Mouse (Mus musculus) liver, embryonic 14.5 days (tissue): Measurements from ENCODE around the gene Flot1. TPM values are rescaled to one million over a fixed set of nuclear protein-coding genes. Genes with fewer than 3 reads are reported as not detected.

ENCODE experiments used
- ATAC-seq: fragments of 200-750 bp; cut with Nextera tagmentation; 2 replicates; pipeline ENCODE4 v1.8.0; 2017; ENCODE audit warnings: moderate number of reproducible peaks, mild to moderate bottlenecking, moderate library complexity; ENCODE audit not compliant: insufficient read depth
- DNase-seq, 3 experiments: peaks; one replicate each; pipeline ENCODE4 v3.0.0-alpha.2; 2012 to 2013; ENCODE audit warnings: low read depth in 3 of 3, low spot score in 3 of 3
- H3K27ac ChIP-seq: fragments of 300-500 bp; sonication (generic); 2 replicates; pipeline ENCODE4 v1.5.1; 2014; ENCODE audit warnings: moderate library complexity, mild to moderate bottlenecking, control low read depth, inconsistent platforms
- H3K27me3 ChIP-seq: fragments of 300-500 bp; sonication (generic); 2 replicates; pipeline ENCODE4 v1.6.1; 2014; ENCODE audit warnings: mild to moderate bottlenecking, low read length, moderate library complexity; ENCODE audit not compliant: control insufficient read depth, insufficient read depth
- H3K36me3 ChIP-seq: fragments of 300-500 bp; sonication (generic); replicated peaks from 2 replicates; pipeline ENCODE4 v1.6.1; 2014; ENCODE audit warnings: low read depth; ENCODE audit not compliant: control insufficient read depth, insufficient read depth
- H3K4me1 ChIP-seq, 2 experiments: fragments of 200-500 bp in 1 of 2; fragments of 300-500 bp in 1 of 2; sonication (generic) in 1 of 2; replicated peaks; 2 replicates each; pipeline ENCODE4 v1.6.1; 2012 to 2014; ENCODE audit warnings: antibody characterized with exemption in 1 of 2, inconsistent platforms in 1 of 2, low read length in 1 of 2; ENCODE audit not compliant: control insufficient read depth in 2 of 2, insufficient read depth in 2 of 2
- H3K4me2 ChIP-seq: fragments of 300-500 bp; sonication (generic); 2 replicates; pipeline ENCODE4 v1.6.1; 2014; ENCODE audit warnings: low read depth, mild to moderate bottlenecking, control low read depth, moderate library complexity
- H3K4me3 ChIP-seq, 2 experiments: fragments of 200-500 bp in 1 of 2; fragments of 300-500 bp in 1 of 2; sonication (generic) in 1 of 2; 2 replicates each; pipeline ENCODE4 v1.5.1; 2012 to 2014; ENCODE audit warnings: low read depth in 2 of 2, low read length in 2 of 2, mild to moderate bottlenecking in 2 of 2, control low read depth in 1 of 2, inconsistent platforms in 1 of 2, moderate library complexity in 1 of 2; ENCODE audit not compliant: insufficient read depth in 1 of 2
- H3K9ac ChIP-seq: fragments of 300-500 bp; sonication (generic); replicated peaks from 2 replicates; pipeline ENCODE4 v1.6.1; 2014; ENCODE audit warnings: mild to moderate bottlenecking, control low read depth, moderate library complexity
- H3K9me3 ChIP-seq: fragments of 300-500 bp; sonication (generic); 2 replicates; pipeline ENCODE4 v1.6.1; 2016; ENCODE audit warnings: low read length, mixed read lengths; ENCODE audit not compliant: control insufficient read depth
- CTCF ChIP-seq: IDR thresholded peaks from 2 replicates; pipeline ENCODE4 v1.5.1; 2016; ENCODE audit warnings: antibody characterized with exemption, low read depth, control low read depth
- EP300 ChIP-seq: IDR thresholded peaks from 2 replicates; pipeline ENCODE4 v1.6.1; 2016; ENCODE audit warnings: antibody characterized with exemption, low read depth
- WGBS: fragments of 180-500 bp; shearing (Covaris S2); extraction: QIAGEN DNeasy Blood & Tissue Kit; methylation state at CpG from one replicate; pipeline ENCODE4 v1.1.7; 2014; ENCODE audit not compliant: insufficient replicate concordance; 5-methylcytosine and 5-hydroxymethylcytosine counted together
- polyA plus RNA-seq, 2 experiments: library from polyadenylated mRNA; depleted of rRNA in 1 of 2; stranded (reverse) in 1 of 2; unstranded in 1 of 2; fragments of >200 nt; fragmentation: Nextera tagmentation in 1 of 2; extraction: Ambion mirVana in 1 of 2; gene quantifications; 2 replicates each; pipeline versions ENCODE4 v1.2.1 to v1.2.3; 2012 to 2014

Flot1 gene
- polyA plus RNA-seq, 2 experiments = 27.8 to 34.7 TPM

DNA sequence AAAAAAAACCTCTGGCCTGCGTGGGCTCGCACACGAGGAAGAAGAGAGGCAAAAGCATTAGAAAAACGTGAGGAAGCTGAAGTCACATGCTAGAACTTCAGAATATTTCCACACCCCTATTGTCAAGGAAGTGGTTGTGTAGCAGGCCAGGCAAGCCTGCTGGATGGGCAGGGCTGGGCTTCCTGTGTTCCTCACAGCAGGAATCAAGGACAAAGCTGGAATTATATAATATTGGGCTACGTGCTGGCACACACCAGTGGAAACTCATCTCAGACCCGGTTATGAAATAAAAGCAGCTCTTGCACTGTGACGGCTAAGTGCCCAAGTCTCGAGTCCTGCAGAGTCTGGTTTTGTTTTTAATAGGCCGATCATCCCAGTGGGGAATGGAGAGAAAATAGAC is 15.0 kb upstream of the Flot1 start:
- H3K4me1 ChIP-seq = peaks cover 0 to 4% of the 10 kb centered on the region in 2 experiments; a peak in 1 of 4 replicates
- WGBS = 52% methylated on average over 9 of the region's 9 CpGs
- no peak for DNase-seq
- no peaks in the 10 kb centered on the region for H3K27me3 ChIP-seq
- H3K36me3 ChIP-seq = no peaks in the 10 kb centered on the region
- no peak overlapping the region for H3K4me2 ChIP-seq
- TF ChIP-seq CTCF (no peak), EP300 (no peak)
- no peak for ATAC-seq
- no peak overlapping the region for H3K27ac ChIP-seq
- H3K4me3 ChIP-seq = no peak overlapping the region
- no peaks in the 10 kb centered on the region for H3K9me3 ChIP-seq
- H3K9ac ChIP-seq = no peak overlapping the region

DNA sequence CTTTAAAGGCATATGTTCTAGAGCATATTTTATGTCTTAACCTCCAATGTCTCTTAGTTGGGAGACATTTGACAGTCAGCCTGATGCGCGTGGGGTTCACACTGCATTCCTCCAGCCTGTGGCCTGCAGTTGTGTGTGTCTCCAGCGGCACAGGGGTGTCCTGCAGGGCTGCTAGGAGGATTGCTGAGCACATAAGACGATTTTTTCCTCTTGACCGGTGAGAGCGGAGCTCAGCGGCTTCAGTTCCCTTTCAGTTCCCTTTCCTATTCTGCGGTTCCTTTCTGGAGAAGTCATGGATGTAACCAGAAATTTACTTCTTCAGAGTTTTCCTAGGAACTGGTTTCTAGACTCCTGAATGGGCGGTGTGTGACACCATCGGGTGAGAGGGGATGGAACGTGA is 13.6 kb upstream of the Flot1 start:
- WGBS = 79% methylated on average over 11 of the region's 11 CpGs
- no peak for TF ChIP-seq EP300
- no peak for TF ChIP-seq CTCF
- Histone ChIP-seq H3K4me3 (no peak overlapping the region), H3K36me3 (no peaks in the 10 kb centered on the region), H3K27me3 (no peaks in the 10 kb centered on the region), H3K9ac (no peak overlapping the region), H3K9me3 (no peaks in the 10 kb centered on the region), H3K4me2 (no peak overlapping the region), H3K4me1 (peaks cover 0 to 11% of the 10 kb centered on the region in 2 experiments; a peak in 1 of 4 replicates), H3K27ac (no peak overlapping the region)
- no peak for ATAC-seq
- no peak for DNase-seq

DNA sequence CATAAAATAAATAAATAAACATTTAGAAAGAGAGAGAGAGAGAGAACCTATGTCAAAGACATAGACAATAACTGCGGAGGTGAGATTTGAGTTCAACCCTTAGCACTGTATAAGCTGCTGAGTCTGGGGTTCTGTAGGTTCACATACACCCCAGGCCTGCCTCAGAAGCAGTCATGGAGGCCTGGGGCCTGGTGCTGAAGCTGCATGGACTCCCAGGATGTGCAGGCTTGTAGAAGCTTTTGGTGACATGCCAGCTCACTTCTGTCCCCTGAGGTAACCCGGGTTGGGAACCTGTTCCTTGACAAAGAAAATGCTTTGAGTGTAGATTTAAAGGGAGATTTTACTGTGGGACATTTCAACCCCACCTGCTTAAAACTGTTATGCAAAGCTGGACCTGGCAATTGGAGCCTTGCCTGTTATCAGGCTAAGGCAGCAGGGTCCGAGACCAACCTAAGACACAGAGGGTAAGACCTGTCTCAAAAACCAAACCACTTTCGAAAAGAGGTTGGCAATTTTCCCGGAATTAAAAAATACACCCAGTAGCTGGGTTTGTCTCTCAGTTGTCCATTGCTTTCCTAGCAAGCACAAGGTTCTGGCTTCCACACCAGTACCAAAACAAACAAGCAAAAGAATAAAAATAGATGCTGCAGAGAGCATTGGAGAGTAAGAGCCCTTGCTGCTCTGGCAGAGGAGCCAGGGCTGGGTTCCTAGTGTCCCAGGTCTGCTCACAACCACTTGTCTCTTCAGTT is 12.0 kb upstream of the Flot1 start:
- no peak for DNase-seq
- ATAC-seq = no peak
- WGBS = 41% methylated on average over 5 of the region's 5 CpGs
- Histone ChIP-seq H3K9me3 (no peaks in the 10 kb centered on the region), H3K4me2 (no peak overlapping the region), H3K27ac (no peak overlapping the region), H3K9ac (no peak overlapping the region), H3K36me3 (no peaks in the 10 kb centered on the region), H3K4me1 (peaks cover 4 to 21% of the 10 kb centered on the region in 2 experiments; a peak in 1 of 4 replicates), H3K27me3 (no peaks in the 10 kb centered on the region), H3K4me3 (no peak overlapping the region)
- no peak for TF ChIP-seq EP300
- TF ChIP-seq CTCF = no peak

DNA sequence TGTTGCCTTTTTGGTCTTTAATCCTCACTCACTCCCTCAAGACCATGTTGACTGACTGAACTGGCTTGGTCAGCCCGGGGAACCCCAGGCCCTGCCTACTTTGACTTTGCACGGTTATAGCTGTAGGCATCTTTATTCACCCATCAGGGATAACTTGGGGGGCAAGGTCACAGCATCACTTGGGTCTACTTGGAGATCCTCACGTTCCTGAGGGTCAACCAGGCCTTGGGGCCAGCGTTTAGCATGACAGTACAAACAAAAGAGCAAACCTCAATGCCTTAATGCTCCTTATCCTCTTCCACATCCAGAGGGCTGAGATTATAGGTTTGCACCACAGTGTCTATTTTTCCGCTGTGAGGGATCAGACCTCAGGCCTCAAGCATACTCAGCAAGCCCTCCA is 10.7 kb upstream of the Flot1 start:
- Histone ChIP-seq H3K36me3 (no peaks in the 10 kb centered on the region), H3K4me2 (no peak overlapping the region), H3K9me3 (no peaks in the 10 kb centered on the region), H3K27me3 (no peaks in the 10 kb centered on the region), H3K4me1 (peaks cover 4 to 21% of the 10 kb centered on the region in 2 experiments; a peak in 1 of 4 replicates), H3K27ac (no peak overlapping the region), H3K9ac (no peak overlapping the region), H3K4me3 (no peak overlapping the region)
- 74% methylated on average over 5 of the region's 5 CpGs for WGBS
- TF ChIP-seq EP300 = no peak
- no peak for TF ChIP-seq CTCF
- DNase-seq = no peak
- ATAC-seq = no peak

DNA sequence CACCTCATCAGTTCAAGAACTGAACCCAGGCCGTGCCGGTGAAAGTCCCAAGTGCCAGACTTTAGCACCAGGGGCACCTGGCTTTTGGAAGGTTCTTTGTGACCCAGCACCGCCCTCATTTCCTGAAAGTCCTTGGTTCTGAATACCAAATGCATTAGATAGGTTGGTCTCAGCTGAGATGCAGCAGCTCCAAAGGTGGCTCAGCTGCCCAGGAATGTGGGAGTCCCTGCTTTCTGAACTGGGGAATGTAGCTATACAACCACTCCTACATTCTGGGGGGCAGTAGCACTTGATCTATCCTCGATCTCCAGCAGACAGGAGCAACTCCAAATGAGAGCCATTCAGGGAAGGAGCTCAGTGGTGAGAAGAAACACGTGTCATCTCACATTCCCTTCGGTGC is 10.3 kb upstream of the Flot1 start:
- Histone ChIP-seq H3K4me1 (peaks cover 4 to 21% of the 10 kb centered on the region in 2 experiments; a peak in 1 of 4 replicates), H3K9ac (no peak overlapping the region), H3K4me2 (no peak overlapping the region), H3K9me3 (no peaks in the 10 kb centered on the region), H3K27me3 (no peaks in the 10 kb centered on the region), H3K36me3 (no peaks in the 10 kb centered on the region), H3K27ac (no peak overlapping the region), H3K4me3 (no peak overlapping the region)
- WGBS = 69% methylated on average over 6 of the region's 6 CpGs
- no peak for DNase-seq
- no peak for ATAC-seq
- TF ChIP-seq EP300 (no peak), CTCF (no peak)
